Mouse (Mus musculus): Measurements from ENCODE around the gene Try4. TPM values are rescaled to one million over a fixed set of nuclear protein-coding genes. Genes with fewer than 3 reads are reported as not detected.

Try4 gene
- 26,314 TPM for polyA plus RNA-seq (2015; fragmentation: Illumina TruSeq; extraction: RNeasy Lipid Tissue Mini Kit (QIAGEN cat#74804); ENCODE audit: insufficient read depth, low read depth, low replicate concordance)

GRCm38 (mm10) chr6:41301969-41302368, at the start of gene Try4:
Gene Try4, plus strand, starts transcription at chr6:41302269.

DNA sequence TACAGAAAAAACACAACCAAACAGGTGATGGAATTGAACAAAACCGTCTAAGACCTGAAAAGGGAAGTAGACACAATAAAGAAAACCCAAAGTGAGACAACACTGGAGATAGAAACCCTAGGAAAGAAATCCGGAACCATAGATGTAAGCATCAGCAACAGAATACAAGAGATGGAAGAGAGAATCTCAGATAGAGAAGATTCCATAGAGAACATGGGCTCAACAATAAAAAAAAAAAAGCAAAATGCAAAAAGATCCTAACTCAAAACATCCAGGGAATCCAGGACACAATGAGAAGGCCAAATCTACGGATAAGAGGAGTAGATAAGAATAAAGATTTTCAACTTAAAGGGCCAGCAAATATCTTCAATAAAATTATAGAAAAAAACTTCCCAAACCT, 14.7 kb downstream of the Try4 start, which contains the start of gene Try5:
Try5 (minus strand) TSS at position 101 of the 400 bp plus-strand sequence.

DNA sequence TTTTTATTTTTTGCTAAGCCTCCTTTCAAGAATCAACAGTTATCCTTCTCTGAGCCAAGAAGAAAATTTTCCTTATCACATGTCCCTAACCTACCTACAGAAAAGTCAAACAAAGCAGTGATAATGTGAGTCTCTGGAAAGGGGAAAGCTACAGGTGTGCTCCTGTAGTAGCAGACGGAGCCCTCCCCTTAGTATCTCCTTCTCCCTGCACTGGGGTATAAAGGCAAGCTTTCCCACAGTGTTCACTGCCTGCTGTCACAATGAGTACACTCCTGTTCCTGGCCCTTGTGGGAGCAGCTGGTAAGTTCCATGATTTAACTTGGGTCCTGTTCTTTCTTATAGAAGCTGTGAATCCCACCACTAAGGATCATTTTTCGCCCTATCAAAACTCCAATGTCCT, 51.9 kb downstream of the Try4 start, which contains the start of gene Try10:
Try10 (plus strand) TSS at position 174 of the 400 bp plus-strand sequence.

Other genes with a start within 250 kb of the Try4 start
- 12,068 TPM for gene Try5, start 14.6 kb downstream of the Try4 start, polyA plus RNA-seq (2015; fragmentation: Illumina TruSeq; extraction: RNeasy Lipid Tissue Mini Kit (QIAGEN cat#74804); ENCODE audit: insufficient read depth, low read depth, low replicate concordance)
- 528 TPM for gene Try10, start 51.8 kb downstream of the Try4 start, polyA plus RNA-seq (2015; fragmentation: Illumina TruSeq; extraction: RNeasy Lipid Tissue Mini Kit (QIAGEN cat#74804); ENCODE audit: insufficient read depth, low read depth, low replicate concordance)
- 552 TPM for gene Prss3, start 75.4 kb downstream of the Try4 start, polyA plus RNA-seq (2015; fragmentation: Illumina TruSeq; extraction: RNeasy Lipid Tissue Mini Kit (QIAGEN cat#74804); ENCODE audit: insufficient read depth, low read depth, low replicate concordance)
- gene Gm5771, start 90.1 kb downstream of the Try4 start, polyA plus RNA-seq (2015; fragmentation: Illumina TruSeq; extraction: RNeasy Lipid Tissue Mini Kit (QIAGEN cat#74804); ENCODE audit: insufficient read depth, low read depth, low replicate concordance): 131 TPM
- 167 TPM for gene Gm10334, start 143.9 kb downstream of the Try4 start, polyA plus RNA-seq (2015; fragmentation: Illumina TruSeq; extraction: RNeasy Lipid Tissue Mini Kit (QIAGEN cat#74804); ENCODE audit: insufficient read depth, low read depth, low replicate concordance)
- gene Prss1, start 156.7 kb downstream of the Try4 start, polyA plus RNA-seq (2015; fragmentation: Illumina TruSeq; extraction: RNeasy Lipid Tissue Mini Kit (QIAGEN cat#74804); ENCODE audit: insufficient read depth, low read depth, low replicate concordance): 15.3 TPM
- 28,178 TPM for gene Prss2, start 219.5 kb downstream of the Try4 start, polyA plus RNA-seq (2015; fragmentation: Illumina TruSeq; extraction: RNeasy Lipid Tissue Mini Kit (QIAGEN cat#74804); ENCODE audit: insufficient read depth, low read depth, low replicate concordance)

All from pancreas, adult 10 weeks (tissue).